Mouse (Mus musculus) forebrain, embryonic 14.5 days (tissue): ENCODE measurements around the gene Spns1. TPM values are rescaled to one million over a fixed set of nuclear protein-coding genes. Genes with fewer than 3 reads are reported as not detected.

ENCODE experiments used
- ATAC-seq: fragments of 200-750 bp; cut with Nextera tagmentation; 2 replicates; pipeline ENCODE4 v1.8.0; 2017; ENCODE audit warnings: mild to moderate bottlenecking, moderate library complexity
- DNase-seq: peaks from one replicate; pipeline ENCODE4 v3.0.0-alpha.2; 2015; ENCODE audit warnings: low spot score
- H3K27ac ChIP-seq: fragments of 300-500 bp; sonication (generic); 2 replicates; pipeline ENCODE4 v1.5.1; 2014; ENCODE audit warnings: low read depth, mild to moderate bottlenecking, control low read depth, low read length, moderate library complexity
- H3K27me3 ChIP-seq: fragments of 300-500 bp; sonication (generic); replicated peaks from 2 replicates; pipeline ENCODE4 v1.6.1; 2014; ENCODE audit warnings: low read length, control low read depth, mixed read lengths; ENCODE audit not compliant: control insufficient read depth, insufficient read depth
- H3K36me3 ChIP-seq: fragments of 300-500 bp; sonication (generic); 2 replicates; pipeline ENCODE4 v1.6.1; 2014; ENCODE audit warnings: low read length, control low read depth; ENCODE audit not compliant: control insufficient read depth, insufficient read depth
- H3K4me1 ChIP-seq: fragments of 300-500 bp; sonication (generic); 2 replicates; pipeline ENCODE4 v1.6.1; 2014; ENCODE audit warnings: antibody characterized with exemption, low read length, control low read depth; ENCODE audit not compliant: control insufficient read depth, insufficient read depth
- H3K4me2 ChIP-seq: fragments of 300-500 bp; sonication (generic); 2 replicates; pipeline ENCODE4 v1.6.1; 2014; ENCODE audit warnings: mild to moderate bottlenecking, control low read depth, low read length
- H3K4me3 ChIP-seq: fragments of 300-500 bp; sonication (generic); 2 replicates; pipeline ENCODE4 v1.5.1; 2014; ENCODE audit warnings: low read depth, low read length, control low read depth
- H3K9ac ChIP-seq: fragments of 300-500 bp; sonication (generic); 2 replicates; pipeline ENCODE4 v1.6.1; 2014; ENCODE audit warnings: mild to moderate bottlenecking, low read length, control low read depth, moderate library complexity
- H3K9me3 ChIP-seq: fragments of 300-500 bp; sonication (generic); replicated peaks from 2 replicates; pipeline ENCODE4 v1.6.1; 2016; ENCODE audit warnings: low read length, control low read depth, mixed read lengths; ENCODE audit not compliant: control insufficient read depth
- WGBS: fragments of 180-500 bp; shearing (Covaris S2); extraction: QIAGEN DNeasy Blood & Tissue Kit; methylation state at CpG from one replicate; pipeline ENCODE4 v1.1.7; 2014; 5-methylcytosine and 5-hydroxymethylcytosine counted together
- polyA plus RNA-seq: library from polyadenylated mRNA; unstranded; fragments of >200 nt; fragmentation: Nextera tagmentation; extraction: Ambion mirVana; gene quantifications from 2 replicates; pipeline ENCODE4 v1.2.1, GENCODE M21; 2014

The Spns1 gene
- polyA plus RNA-seq: 48.4 and 53.8 TPM in 2 replicates

DNA sequence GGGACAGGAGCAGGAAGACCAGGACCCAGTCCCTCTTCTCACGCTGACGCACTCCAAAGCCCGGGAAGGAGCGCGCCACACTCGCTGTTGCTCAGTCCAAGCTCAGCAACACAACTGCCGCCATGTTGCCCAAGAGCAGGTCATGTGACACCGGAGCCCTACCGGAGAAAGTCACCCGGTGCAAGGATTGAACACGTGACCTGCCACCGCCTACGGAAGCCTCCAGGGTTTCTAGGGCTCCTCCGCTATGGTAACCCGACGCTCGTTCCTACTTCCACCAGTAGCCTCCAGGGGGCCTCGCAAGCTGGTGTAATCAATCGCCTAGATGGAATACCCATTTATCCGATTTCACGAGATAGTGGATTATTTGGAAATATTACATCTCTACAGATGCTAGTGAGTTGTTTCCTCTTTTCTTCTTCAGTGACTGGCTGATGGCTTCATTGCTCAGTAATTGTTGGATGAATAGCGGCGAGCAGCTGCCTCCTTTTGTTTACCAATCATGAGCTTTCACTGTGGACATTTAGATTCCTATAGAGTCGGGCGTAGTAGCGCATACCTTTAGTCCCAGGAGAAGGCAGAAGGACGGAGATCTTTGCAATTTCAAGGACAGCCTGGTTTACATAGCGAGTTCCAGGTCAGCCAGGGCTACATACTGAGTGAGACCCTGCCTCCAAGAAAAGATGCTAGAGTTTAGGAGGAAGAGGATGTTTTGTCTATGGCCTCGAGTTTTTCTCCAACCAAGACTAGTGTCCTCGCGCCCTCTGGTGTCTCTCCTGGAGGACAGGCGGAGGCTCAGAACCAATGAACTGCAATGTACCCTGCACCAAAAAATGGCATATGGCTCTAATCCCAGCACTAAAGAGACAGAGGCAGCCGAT lies at the start of gene Spns1:
Gene Spns1 (minus strand): TSS at position 173 of the 881 bp plus-strand sequence.
- H3K4me1 ChIP-seq: peaks cover 8% of the 10 kb centered on the region
- DNase-seq: peak; percentile 99
- peak within 1 kb of the TSS; percentile 73 for H3K27ac ChIP-seq
- H3K9me3 ChIP-seq: no peaks in the 10 kb centered on the region
- under 1% methylated on average over 33 of the region's 33 CpGs for WGBS
- ATAC-seq: peak; percentile 98
- peak within 1 kb of the TSS; percentile 90 for H3K4me2 ChIP-seq
- peak within 1 kb of the TSS; percentile 92 for H3K4me3 ChIP-seq
- peaks cover 21% of the 10 kb centered on the region for H3K36me3 ChIP-seq
- H3K9ac ChIP-seq: peak within 1 kb of the TSS; percentile 88
- no peaks in the 10 kb centered on the region for H3K27me3 ChIP-seq

DNA sequence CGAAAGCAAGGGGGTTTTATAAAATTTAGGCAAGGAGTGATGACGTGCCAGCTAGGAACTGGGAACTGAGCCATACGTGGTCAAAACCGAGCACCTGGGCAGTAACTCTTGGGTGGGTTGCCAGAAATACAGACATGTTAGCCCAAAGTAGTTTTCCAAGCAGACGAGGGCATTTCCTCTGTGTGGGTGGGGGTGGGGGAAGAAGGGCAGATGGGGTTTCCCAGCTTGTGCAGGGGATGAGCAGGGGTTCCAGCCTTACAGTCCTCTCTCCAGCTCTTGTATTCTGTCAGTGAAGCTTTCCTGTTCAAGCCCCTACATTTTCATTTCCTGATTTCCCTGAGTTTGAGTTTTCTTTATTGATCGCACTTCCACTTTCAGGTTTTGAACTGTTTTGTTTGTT lies 46.9 kb upstream of the Spns1 start:
- no peaks in the 10 kb centered on the region for H3K36me3 ChIP-seq
- no peaks in the 10 kb centered on the region for H3K9me3 ChIP-seq
- DNase-seq (no peak), ATAC-seq (no peak)
- H3K27me3 ChIP-seq: no peaks in the 10 kb centered on the region
- no peak overlapping the region for H3K9ac ChIP-seq
- 85% methylated on average over 6 of the region's 6 CpGs for WGBS
- no peak overlapping the region for H3K4me2 ChIP-seq
- peaks cover 5% of the 10 kb centered on the region; the same call in 1 of the 2 replicates for H3K4me1 ChIP-seq
- H3K27ac ChIP-seq: no peak overlapping the region
- no peak overlapping the region for H3K4me3 ChIP-seq

DNA sequence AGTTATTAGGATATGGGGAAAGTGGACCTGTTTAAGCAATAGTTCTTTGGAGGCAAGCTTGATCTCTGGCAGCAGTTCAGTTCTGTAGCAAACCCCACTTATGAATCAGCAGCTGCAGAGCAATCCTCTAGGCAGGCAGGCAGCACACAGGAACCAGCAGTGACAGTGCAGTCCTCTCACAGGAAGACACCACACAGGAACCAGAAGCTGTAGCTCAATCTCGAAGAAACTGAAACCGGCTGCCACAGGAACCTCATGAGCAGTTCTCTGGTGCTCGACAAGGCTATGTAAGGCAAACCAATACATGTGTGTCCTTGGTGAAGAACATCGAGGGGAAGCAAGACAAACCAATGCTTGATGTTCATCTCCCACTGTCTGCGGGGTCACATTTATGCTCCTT lies 44.5 kb upstream of the Spns1 start:
- H3K4me3 ChIP-seq: no peak overlapping the region
- DNase-seq (no peak), ATAC-seq (no peak)
- no peaks in the 10 kb centered on the region for H3K36me3 ChIP-seq
- no peaks in the 10 kb centered on the region for H3K4me1 ChIP-seq
- 98% methylated on average over 5 of the region's 5 CpGs for WGBS
- H3K4me2 ChIP-seq: no peak overlapping the region
- no peak overlapping the region for H3K27ac ChIP-seq
- H3K9ac ChIP-seq: no peak overlapping the region
- no peaks in the 10 kb centered on the region for H3K9me3 ChIP-seq
- no peaks in the 10 kb centered on the region for H3K27me3 ChIP-seq

GRCm38 (mm10) chr7:126418496-126418895 lies 41.2 kb upstream of the Spns1 start:
- no peak overlapping the region for H3K4me2 ChIP-seq
- H3K27me3 ChIP-seq: no peaks in the 10 kb centered on the region
- no peaks in the 10 kb centered on the region for H3K36me3 ChIP-seq
- DNase-seq (no peak), ATAC-seq (no peak)
- H3K9me3 ChIP-seq: no peaks in the 10 kb centered on the region
- no peak overlapping the region for H3K9ac ChIP-seq
- no peak overlapping the region for H3K27ac ChIP-seq
- H3K4me1 ChIP-seq: no peaks in the 10 kb centered on the region
- no peak overlapping the region for H3K4me3 ChIP-seq
- WGBS: 62% methylated on average over 3 of the region's 3 CpGs

DNA sequence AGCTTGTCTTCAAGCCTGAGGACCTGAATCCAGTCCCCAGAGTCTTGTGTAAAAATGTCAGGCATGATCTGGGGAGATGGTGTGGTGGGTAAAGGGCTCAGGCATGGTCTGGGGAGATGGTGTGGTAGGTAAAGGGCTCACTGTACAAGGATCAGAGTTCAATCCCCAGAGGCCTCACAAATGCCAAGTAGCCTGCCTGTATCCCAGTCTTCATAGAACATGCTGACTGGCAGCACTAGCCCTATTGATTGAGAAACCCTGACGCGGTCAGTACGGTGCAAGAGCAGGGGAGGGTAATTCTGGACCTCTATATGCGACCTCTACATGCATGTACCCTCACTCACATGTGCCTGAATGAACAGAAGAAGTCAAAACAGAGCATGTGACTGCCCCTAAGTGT lies 40.4 kb upstream of the Spns1 start:
- no peak overlapping the region for H3K9ac ChIP-seq
- H3K9me3 ChIP-seq: no peaks in the 10 kb centered on the region
- no peak overlapping the region for H3K4me2 ChIP-seq
- H3K27me3 ChIP-seq: no peaks in the 10 kb centered on the region
- ATAC-seq: no peak
- H3K36me3 ChIP-seq: no peaks in the 10 kb centered on the region
- WGBS: 59% methylated on average over 4 of the region's 4 CpGs
- H3K27ac ChIP-seq: no peak overlapping the region
- no peaks in the 10 kb centered on the region for H3K4me1 ChIP-seq
- H3K4me3 ChIP-seq: no peak overlapping the region
- no peak for DNase-seq

DNA sequence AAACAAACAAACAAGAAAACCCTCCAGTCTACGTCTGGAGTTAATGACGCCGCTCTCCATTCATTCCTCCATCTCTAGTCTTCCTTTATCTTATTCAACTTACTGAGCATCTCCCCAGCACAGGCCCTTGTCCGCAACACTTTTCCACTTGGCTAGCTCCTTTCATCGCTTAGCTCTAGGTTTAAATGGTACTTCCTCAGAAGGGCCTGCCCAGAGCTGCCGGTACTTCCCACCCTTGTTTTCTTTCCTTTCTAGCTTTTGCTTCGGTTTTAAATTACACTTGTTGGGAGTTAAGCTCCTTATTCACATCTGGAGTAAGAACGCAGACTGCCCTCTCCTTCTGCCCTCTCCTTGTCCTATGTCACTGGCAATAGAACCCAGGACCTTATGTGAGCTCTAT lies 39.8 kb upstream of the Spns1 start:
- ATAC-seq (no peak), DNase-seq (no peak)
- no peaks in the 10 kb centered on the region for H3K4me1 ChIP-seq
- no peak overlapping the region for H3K4me3 ChIP-seq
- no peak overlapping the region for H3K27ac ChIP-seq
- H3K27me3 ChIP-seq: no peaks in the 10 kb centered on the region
- no peaks in the 10 kb centered on the region for H3K9me3 ChIP-seq
- 5% methylated on average over 8 of the region's 8 CpGs for WGBS
- no peaks in the 10 kb centered on the region for H3K36me3 ChIP-seq
- no peak overlapping the region for H3K9ac ChIP-seq
- H3K4me2 ChIP-seq: no peak overlapping the region

GRCm38 (mm10) chr7:126416615-126417014 lies 39.4 kb upstream of the Spns1 start:
- Histone ChIP-seq H3K9me3 (no peaks in the 10 kb centered on the region), H3K27ac (no peak overlapping the region), H3K36me3 (no peaks in the 10 kb centered on the region), H3K27me3 (no peaks in the 10 kb centered on the region), H3K4me1 (no peaks in the 10 kb centered on the region), H3K4me3 (no peak overlapping the region), H3K9ac (no peak overlapping the region), H3K4me2 (no peak overlapping the region)
- 41% methylated on average over 2 of the region's 2 CpGs for WGBS
- ATAC-seq (no peak), DNase-seq (no peak)

GRCm38 (mm10) chr7:126414725-126415124 lies 37.5 kb upstream of the Spns1 start, which contains the start of gene Cd19:
Gene Cd19, minus strand, starts transcription at chr7:126414889.
- ATAC-seq: no peak
- Histone ChIP-seq H3K9ac (no peak within 1 kb of the TSS), H3K36me3 (no peaks in the 10 kb centered on the region), H3K27me3 (no peaks in the 10 kb centered on the region), H3K27ac (no peak within 1 kb of the TSS), H3K4me1 (no peaks in the 10 kb centered on the region), H3K4me2 (no peak within 1 kb of the TSS), H3K9me3 (no peaks in the 10 kb centered on the region), H3K4me3 (no peak within 1 kb of the TSS)
- DNase-seq: no peak
- WGBS: 92% methylated on average over 6 of the region's 6 CpGs

GRCm38 (mm10) chr7:126411061-126411460 lies 33.8 kb upstream of the Spns1 start:
- Histone ChIP-seq H3K9me3 (no peaks in the 10 kb centered on the region), H3K4me1 (no peaks in the 10 kb centered on the region), H3K9ac (no peak overlapping the region), H3K4me3 (no peak overlapping the region), H3K27me3 (no peaks in the 10 kb centered on the region), H3K27ac (no peak overlapping the region), H3K36me3 (no peaks in the 10 kb centered on the region), H3K4me2 (no peak overlapping the region)
- ATAC-seq (no peak), DNase-seq (no peak)
- WGBS: 88% methylated on average over 4 of the region's 4 CpGs
